Mouse (Mus musculus) lung, adult 2 months (tissue): ENCODE results near the gene Ppp6r3. TPM values are rescaled to one million over a fixed set of nuclear protein-coding genes. Genes with fewer than 3 reads are reported as not detected.

Experiments
- DNase-seq: peaks from one replicate; pipeline ENCODE4 v3.0.0; 2022
- H3K4me1 ChIP-seq: fragments of 200-500 bp; 2 replicates; pipeline ENCODE4 v1.6.1; 2011; ENCODE audit warnings: low read length; ENCODE audit not compliant: control insufficient read depth, insufficient read depth
- H3K4me3 ChIP-seq: fragments of 200-500 bp; replicated peaks from 2 replicates; pipeline ENCODE3; 2011; ENCODE audit warnings: low read depth, mild to moderate bottlenecking, control low read depth, low read length; ENCODE audit errors: extremely low read depth
- CTCF ChIP-seq: fragments of 200-500 bp; IDR thresholded peaks from 2 replicates; pipeline ENCODE4 v1.5.1; 2011; ENCODE audit warnings: mild to moderate bottlenecking, low read length, control low read depth; ENCODE audit not compliant: insufficient read depth
- POLR2A ChIP-seq: fragments of 200-500 bp; IDR thresholded peaks from 2 replicates; pipeline ENCODE4 v1.6.1; 2011; ENCODE audit warnings: low read depth, mild to moderate bottlenecking, control low read depth, low read length, borderline replicate concordance; ENCODE audit errors: extremely low read depth
- WGBS: fragments of 180-500 bp; shearing (Covaris S2); methylation state at CpG from one replicate; pipeline ENCODE4 v1.1.7; 2018; 5-methylcytosine and 5-hydroxymethylcytosine counted together
- polyA plus RNA-seq: library from polyadenylated mRNA; depleted of rRNA; stranded (reverse); fragments of >200 nt; gene quantifications from 2 replicates; pipeline ENCODE4 v1.2.3, GENCODE M21; 2012

Gene Ppp6r3
- polyA plus RNA-seq, 1 experiment, result 55.6 TPM

DNA sequence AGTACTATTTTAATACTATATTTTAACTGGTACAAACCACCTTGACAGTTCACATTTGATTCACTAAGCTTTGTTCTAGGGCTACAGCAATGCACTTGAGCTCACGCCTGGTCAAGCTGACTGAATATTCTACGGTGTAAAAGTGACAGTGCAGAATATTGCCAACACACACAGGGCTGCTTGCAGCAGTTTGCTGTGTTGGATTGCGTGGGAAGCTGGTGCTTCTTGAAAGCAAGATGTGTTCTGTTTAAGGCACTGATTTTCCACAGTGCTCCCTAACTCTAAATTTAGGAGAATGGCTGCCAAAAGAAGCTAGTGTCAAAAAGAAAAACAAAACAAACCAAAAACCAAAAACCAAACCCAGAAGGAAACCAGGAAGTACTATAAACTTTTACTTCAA lies 98.6 kb downstream of the Ppp6r3 start:
- no peaks in the 10 kb centered on the region for H3K4me1 ChIP-seq
- 92% methylated on average over 3 of the region's 3 CpGs for WGBS
- H3K4me3 ChIP-seq, result no peak overlapping the region
- no peak for TF ChIP-seq CTCF
- no peak for TF ChIP-seq POLR2A
- DNase-seq, result no peak

DNA sequence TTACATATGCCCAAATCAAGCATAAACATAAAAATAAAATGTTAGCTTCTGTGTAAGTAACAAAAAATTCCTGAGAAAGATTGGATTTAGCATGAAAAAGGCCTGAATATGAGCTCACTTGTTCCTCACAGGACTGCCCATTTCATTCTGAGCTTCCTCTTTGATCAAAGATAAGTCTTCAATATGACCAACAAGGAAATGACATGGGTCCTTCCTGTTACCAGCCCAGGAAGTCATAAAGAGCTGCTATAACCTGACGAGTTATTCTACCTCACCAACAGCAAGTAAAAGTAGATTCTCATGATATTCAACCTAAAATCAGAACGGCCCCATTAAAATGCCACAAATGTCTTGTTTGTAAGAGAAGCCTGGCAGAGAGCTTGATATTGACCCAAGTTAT lies 104.3 kb downstream of the Ppp6r3 start:
- H3K4me1 ChIP-seq, result no peaks in the 10 kb centered on the region
- TF ChIP-seq POLR2A, result no peak
- DNase-seq, result no peak
- WGBS, result 72% methylated on average over 2 of the region's 2 CpGs
- H3K4me3 ChIP-seq, result no peak overlapping the region

DNA sequence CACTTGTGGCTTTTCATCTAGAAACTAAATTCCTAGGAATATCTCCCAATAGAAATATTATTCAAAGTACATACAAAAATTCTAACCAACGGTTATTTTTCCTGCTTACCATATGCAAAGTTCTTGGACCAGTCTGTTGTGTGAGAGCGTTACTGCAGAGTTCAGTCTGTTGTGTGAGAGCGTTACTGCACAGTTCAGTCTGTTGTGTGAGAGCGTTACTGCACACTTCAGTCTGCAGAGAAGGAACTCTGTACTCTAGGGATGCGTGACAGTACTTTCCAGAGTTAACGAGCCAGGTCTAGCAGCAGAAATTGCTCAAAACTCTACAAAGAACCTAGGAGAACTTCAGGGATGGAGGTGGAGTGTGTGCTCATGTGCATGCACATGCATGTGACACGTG lies 108.0 kb downstream of the Ppp6r3 start:
- H3K4me1 ChIP-seq, result no peaks in the 10 kb centered on the region
- WGBS, result 87% methylated on average over 7 of the region's 7 CpGs
- no peak for TF ChIP-seq CTCF
- no peak for TF ChIP-seq POLR2A
- H3K4me3 ChIP-seq, result no peak overlapping the region
- DNase-seq, result no peak

- Histone ChIP-seq H3K4me3 (no peak overlapping the region), H3K4me1 (no peaks in the 10 kb centered on the region)
- DNase-seq, result no peak
- no peak for TF ChIP-seq CTCF
- no peak for TF ChIP-seq POLR2A
- WGBS, result 98% methylated on average over 3 of the region's 3 CpGs
Measured at GRCm38 (mm10) chr19:3459986-3460385, 115.6 kb downstream of the Ppp6r3 start.

DNA sequence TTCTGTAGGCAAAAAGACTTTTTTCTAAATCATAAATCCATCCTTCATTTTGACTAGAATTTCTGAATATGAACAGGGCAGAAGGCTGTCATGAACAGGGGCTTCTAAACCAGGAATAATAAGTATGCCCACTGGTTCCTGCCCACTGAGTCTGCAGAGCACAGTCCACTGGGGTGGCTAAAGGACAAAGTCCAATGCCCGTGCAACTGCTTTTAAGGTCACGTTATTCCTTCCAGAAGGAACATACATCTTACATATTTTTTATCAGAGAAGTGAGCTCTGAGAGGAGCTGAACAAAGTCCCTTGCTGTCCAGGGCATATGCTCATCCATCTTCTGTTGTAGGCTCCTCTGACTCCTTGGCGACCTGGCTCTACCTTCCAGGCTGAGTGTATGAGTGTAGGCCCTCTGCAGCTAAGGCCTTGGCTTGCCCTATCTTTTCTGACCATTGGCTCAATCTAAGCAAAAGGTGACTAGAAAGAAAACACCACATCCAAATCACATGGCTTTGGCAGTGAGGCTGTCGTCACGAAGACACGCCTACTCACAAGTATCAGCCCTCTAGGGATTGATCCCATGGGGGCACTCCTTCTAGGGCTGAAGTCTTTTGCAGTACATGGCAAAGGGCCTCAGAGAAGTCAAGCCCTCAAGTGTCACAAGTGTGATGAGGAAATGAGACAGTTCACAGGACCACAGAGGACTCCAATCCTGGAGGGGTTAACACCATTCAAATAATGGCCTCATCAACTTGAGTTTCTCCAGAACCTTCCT lies 117.0 kb downstream of the Ppp6r3 start:
- 84% methylated on average over 6 of the region's 6 CpGs for WGBS
- no peak for DNase-seq
- Histone ChIP-seq H3K4me1 (no peaks in the 10 kb centered on the region), H3K4me3 (no peak overlapping the region)
- no peak for TF ChIP-seq CTCF
- TF ChIP-seq POLR2A, result no peak

DNA sequence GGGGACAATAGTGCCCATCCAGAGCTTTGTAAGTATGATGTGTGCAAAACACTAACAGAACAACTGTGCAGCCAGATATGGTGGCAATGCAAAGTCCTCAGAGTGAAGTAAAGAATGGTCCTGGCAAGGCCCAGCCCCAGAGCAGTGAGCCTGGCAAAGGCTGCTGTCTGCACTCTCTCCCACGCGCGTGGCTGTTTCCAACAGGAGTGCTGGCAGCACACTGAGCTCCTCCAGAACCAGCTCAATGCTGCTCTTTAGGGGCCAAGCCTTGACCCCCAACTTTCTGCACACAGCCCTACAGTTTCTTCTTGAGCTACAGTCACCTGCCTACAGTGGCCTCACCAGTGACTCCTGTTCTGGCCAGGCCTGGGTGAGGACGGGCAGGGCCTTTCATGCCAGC lies 117.8 kb downstream of the Ppp6r3 start:
- no peak for TF ChIP-seq POLR2A
- no peak for TF ChIP-seq CTCF
- Histone ChIP-seq H3K4me3 (no peak overlapping the region), H3K4me1 (no peaks in the 10 kb centered on the region)
- WGBS, result 85% methylated on average over 4 of the region's 4 CpGs
- DNase-seq, result no peak

GRCm38 (mm10) chr19:3451649-3452048 lies 123.9 kb downstream of the Ppp6r3 start:
- Histone ChIP-seq H3K4me1 (no peaks in the 10 kb centered on the region), H3K4me3 (no peak overlapping the region)
- TF ChIP-seq POLR2A, result no peak
- TF ChIP-seq CTCF, result no peak
- WGBS, result 37% methylated on average over 6 of the region's 6 CpGs
- no peak for DNase-seq

GRCm38 (mm10) chr19:3451170-3451569 lies 124.4 kb downstream of the Ppp6r3 start:
- Histone ChIP-seq H3K4me1 (no peaks in the 10 kb centered on the region), H3K4me3 (no peak overlapping the region)
- no peak for TF ChIP-seq POLR2A
- TF ChIP-seq CTCF, result peak; percentile 46; the same call in 1 of the 2 replicates
- 14% methylated on average over 6 of the region's 6 CpGs for WGBS
- peak; percentile 43 for DNase-seq

DNA sequence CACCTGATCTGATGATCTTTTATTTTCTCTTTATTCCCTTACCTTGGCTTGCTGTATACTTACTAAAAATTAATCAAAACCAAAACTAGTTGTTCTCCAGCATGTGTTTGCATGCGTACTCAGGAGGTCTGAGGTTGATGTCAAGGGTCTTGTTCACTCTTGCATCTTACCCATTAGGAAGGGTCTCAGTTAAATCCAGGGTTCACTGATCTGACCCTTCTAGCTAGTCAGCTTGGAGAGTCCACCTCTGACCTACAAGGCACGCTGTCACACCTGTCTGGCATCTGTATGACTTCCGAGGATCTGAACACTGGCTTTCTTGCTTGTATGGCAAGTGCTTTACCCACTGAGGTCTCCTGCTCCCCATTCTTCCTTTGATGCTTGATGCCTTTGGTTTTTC lies 124.8 kb downstream of the Ppp6r3 start:
- no peak for DNase-seq
- WGBS, result 87% methylated on average over 3 of the region's 3 CpGs
- no peak for TF ChIP-seq CTCF
- no peak for TF ChIP-seq POLR2A
- H3K4me3 ChIP-seq, result no peak overlapping the region
- H3K4me1 ChIP-seq, result no peaks in the 10 kb centered on the region

- H3K4me1 ChIP-seq, result no peaks in the 10 kb centered on the region
- 33% methylated on average over 3 of the region's 3 CpGs for WGBS
- H3K4me3 ChIP-seq, result no peak overlapping the region
- TF ChIP-seq POLR2A (no peak), CTCF (no peak)
- peak; percentile 11 for DNase-seq
Measured at GRCm38 (mm10) chr19:3449248-3449647, 126.3 kb downstream of the Ppp6r3 start.
